Mouse (Mus musculus) thymus, adult 2 months (tissue): ENCODE results near the gene Evc2.

Experiments used
- CTCF ChIP-seq: fragments of 200-500 bp; IDR thresholded peaks from 2 replicates; pipeline ENCODE4 v1.5.1; 2012; ENCODE audit warnings: mild to moderate bottlenecking, control low read depth, low read length, moderate library complexity, borderline replicate concordance; ENCODE audit not compliant: control insufficient read depth, poor library complexity, insufficient read depth; ENCODE audit errors: extremely low read depth
- POLR2A ChIP-seq: fragments of 200-500 bp; IDR thresholded peaks from 2 replicates; pipeline ENCODE4 v1.6.1; 2012; ENCODE audit warnings: mild to moderate bottlenecking, low read length, control low read depth, moderate library complexity; ENCODE audit not compliant: control insufficient read depth, poor library complexity, insufficient read depth; ENCODE audit errors: extremely low read depth

GRCm38 (mm10) chr5:37390923-37391322, 52.6 kb downstream of the Evc2 start:
- no peak for TF ChIP-seq CTCF
- no peak for TF ChIP-seq POLR2A
